Mouse (Mus musculus) spleen, adult 2 months (tissue): ENCODE data around the gene Irf8. TPM values are rescaled to one million over a fixed set of nuclear protein-coding genes. Genes with fewer than 3 reads are reported as not detected.

Experiments
- DNase-seq, 2 experiments: peaks; one replicate each; pipeline versions ENCODE4 v3.0.0 to v3.0.0-alpha.2; 2012 to 2021; ENCODE audit warnings: low spot score in 2 of 2, low read depth in 1 of 2
- H3K27ac ChIP-seq: fragments of 200-500 bp; 2 replicates; pipeline ENCODE4 v1.5.1; 2012; ENCODE audit warnings: low read length, inconsistent platforms; ENCODE audit not compliant: insufficient read depth
- H3K27me3 ChIP-seq: fragments of 200-500 bp; 2 replicates; pipeline ENCODE4 v1.6.1; 2012; ENCODE audit warnings: mild to moderate bottlenecking, moderate library complexity, low read length, inconsistent platforms; ENCODE audit not compliant: control insufficient read depth, insufficient read depth
- H3K36me3 ChIP-seq: fragments of 200-500 bp; 2 replicates; pipeline ENCODE4 v1.6.1; 2012; ENCODE audit warnings: mild to moderate bottlenecking, low read length, inconsistent platforms; ENCODE audit not compliant: control insufficient read depth, insufficient read depth
- H3K4me1 ChIP-seq: fragments of 200-500 bp; 2 replicates; pipeline ENCODE4 v1.6.1; 2011; ENCODE audit warnings: inconsistent platforms; ENCODE audit not compliant: control insufficient read depth, insufficient read depth, insufficient read length
- H3K4me3 ChIP-seq: fragments of 200-500 bp; 2 replicates; pipeline ENCODE4 v1.5.1; 2011; ENCODE audit warnings: mild to moderate bottlenecking, inconsistent platforms; ENCODE audit not compliant: insufficient read depth, insufficient read length; ENCODE audit errors: extremely low read depth
- CTCF ChIP-seq: fragments of 200-500 bp; IDR thresholded peaks from 2 replicates; pipeline ENCODE4 v1.5.1; 2011; ENCODE audit warnings: mild to moderate bottlenecking, inconsistent platforms; ENCODE audit not compliant: insufficient read depth, insufficient read length, insufficient replicate concordance; ENCODE audit errors: extremely low read depth
- POLR2A ChIP-seq: fragments of 200-500 bp; IDR thresholded peaks from 2 replicates; pipeline ENCODE4 v1.6.1; 2011; ENCODE audit warnings: low read depth, low read length, inconsistent platforms
- WGBS: fragments of 180-500 bp; shearing (Covaris S2); methylation state at CpG from one replicate; pipeline ENCODE4 v1.1.7; 2018; 5-methylcytosine and 5-hydroxymethylcytosine counted together
- polyA plus RNA-seq: library from polyadenylated mRNA; depleted of rRNA; stranded (reverse); fragments of >200 nt; gene quantifications from 2 replicates; pipeline ENCODE4 v1.2.3, GENCODE M21; 2012

Gene Irf8
- polyA plus RNA-seq, 1 experiment, result 255 TPM

DNA sequence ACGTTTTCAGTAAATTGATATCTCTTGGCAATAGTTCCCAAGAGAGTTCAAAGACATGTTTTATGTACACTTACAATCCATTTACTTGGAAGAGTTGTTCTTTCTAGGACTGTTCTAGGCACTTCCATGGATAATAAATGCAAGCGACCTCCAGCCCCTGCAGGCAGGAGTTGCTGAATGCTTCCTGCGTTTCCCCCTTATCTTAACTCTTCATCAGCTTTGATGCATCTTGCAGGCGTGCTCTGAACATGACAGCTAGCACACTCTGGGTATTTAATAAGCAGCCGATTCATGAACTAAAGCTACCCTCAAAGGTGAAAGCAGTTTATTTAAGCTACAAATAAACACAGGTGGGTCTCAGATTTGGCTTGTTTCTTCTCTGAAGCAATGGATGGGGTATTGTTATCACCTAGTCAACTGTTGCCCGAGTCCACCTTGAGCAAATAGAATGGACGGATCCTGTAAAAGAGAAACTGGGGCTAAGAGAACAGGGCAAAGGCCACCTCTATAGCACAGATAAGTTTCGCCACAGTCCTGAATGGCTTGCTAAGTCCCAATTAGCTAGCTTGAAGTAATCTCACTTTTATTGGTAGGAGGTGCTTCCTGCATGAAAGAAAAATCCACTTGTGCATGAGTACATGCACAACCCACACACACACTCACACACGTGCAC, 7.5 kb upstream of the Irf8 start:
- Histone ChIP-seq H3K27ac (no peak overlapping the region), H3K4me1 (peaks cover 12% of the 10 kb centered on the region; the same call in 1 of the 2 replicates), H3K36me3 (no peaks in the 10 kb centered on the region), H3K4me3 (no peak overlapping the region), H3K27me3 (no peaks in the 10 kb centered on the region)
- TF ChIP-seq POLR2A (no peak), CTCF (no peak)
- no peak for DNase-seq
- WGBS, result 81% methylated on average over 9 of the region's 9 CpGs

DNA sequence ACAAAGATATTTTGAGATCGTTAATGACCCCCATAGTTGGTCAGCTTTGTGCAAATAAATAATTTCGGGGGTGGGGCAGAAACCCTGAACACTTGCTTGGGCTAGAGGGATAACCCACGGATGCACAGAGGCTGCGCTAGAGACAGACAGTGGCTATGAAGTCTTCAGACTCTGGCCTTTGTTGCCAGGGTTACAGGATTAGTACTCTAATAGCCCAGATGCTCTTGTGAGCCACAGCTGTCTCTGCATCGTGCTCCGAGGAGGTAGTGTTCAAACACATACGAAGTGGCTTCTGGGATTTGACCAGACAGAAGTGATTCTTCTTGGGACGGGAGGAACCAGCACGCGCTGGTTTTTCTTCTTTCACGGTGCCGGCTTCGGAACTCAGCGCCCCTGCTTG, 4.6 kb upstream of the Irf8 start:
- no peak for DNase-seq
- 85% methylated on average over 14 of the region's 14 CpGs for WGBS
- Histone ChIP-seq H3K27me3 (no peaks in the 10 kb centered on the region), H3K4me1 (peaks cover 4% of the 10 kb centered on the region; the same call in 1 of the 2 replicates), H3K4me3 (no peak overlapping the region), H3K36me3 (no peaks in the 10 kb centered on the region), H3K27ac (no peak overlapping the region)
- no peak for TF ChIP-seq CTCF
- TF ChIP-seq POLR2A, result no peak

DNA sequence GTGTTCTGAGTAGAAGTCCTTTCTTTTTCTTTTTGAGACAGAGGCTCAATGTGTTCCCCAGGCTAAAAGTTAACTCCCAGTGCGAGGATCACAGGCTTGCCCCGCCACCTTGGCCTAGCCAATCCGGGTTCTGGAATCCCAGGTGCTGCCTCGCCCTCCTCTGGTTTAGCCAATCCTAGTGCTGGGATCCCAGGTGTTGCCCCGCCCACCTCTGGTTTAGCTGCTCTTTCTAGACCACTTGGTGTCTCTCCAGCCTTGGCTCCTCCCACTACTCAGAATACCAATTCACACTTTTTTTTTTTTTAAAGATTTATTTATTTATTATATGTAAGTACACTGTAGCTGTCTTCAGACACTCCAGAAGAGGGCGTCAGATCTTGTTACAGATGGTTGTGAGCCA, 4.1 kb upstream of the Irf8 start:
- no peak overlapping the region for H3K4me3 ChIP-seq
- no peak for TF ChIP-seq CTCF
- TF ChIP-seq POLR2A, result no peak
- DNase-seq, result no peak
- H3K27ac ChIP-seq, result no peak overlapping the region
- H3K27me3 ChIP-seq, result no peaks in the 10 kb centered on the region
- peaks cover 4% of the 10 kb centered on the region; the same call in 1 of the 2 replicates for H3K4me1 ChIP-seq
- H3K36me3 ChIP-seq, result no peaks in the 10 kb centered on the region
- 87% methylated on average over 6 of the region's 6 CpGs for WGBS

DNA sequence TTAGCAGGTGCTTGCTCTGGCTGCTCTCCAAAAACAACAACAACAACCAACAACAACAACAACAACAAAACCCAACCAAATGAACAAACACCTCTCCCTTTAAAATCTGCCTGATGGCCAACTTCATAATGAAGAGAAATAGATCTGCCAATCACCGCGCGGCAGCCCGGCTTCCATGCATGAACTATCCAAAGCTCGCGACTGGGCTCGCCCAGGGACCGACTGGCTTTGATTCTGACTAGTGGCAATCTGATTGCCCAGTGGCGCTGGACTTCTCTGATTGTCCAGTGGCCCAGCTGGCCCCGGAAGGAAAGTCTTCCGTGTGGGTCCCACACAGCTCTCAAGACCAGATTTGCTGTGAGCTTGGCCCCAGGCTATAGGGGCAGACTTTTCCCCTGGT, 328 bp downstream of the Irf8 start:
- Histone ChIP-seq H3K36me3 (peaks cover 29% of the 10 kb centered on the region), H3K4me1 (peaks cover 19% of the 10 kb centered on the region), H3K27me3 (no peaks in the 10 kb centered on the region), H3K27ac (peak overlapping the region; percentile 89), H3K4me3 (peak overlapping the region; percentile 64)
- WGBS, result 1% methylated on average over 11 of the region's 11 CpGs
- DNase-seq, result no peak
- no peak for TF ChIP-seq CTCF
- TF ChIP-seq POLR2A, result no peak

DNA sequence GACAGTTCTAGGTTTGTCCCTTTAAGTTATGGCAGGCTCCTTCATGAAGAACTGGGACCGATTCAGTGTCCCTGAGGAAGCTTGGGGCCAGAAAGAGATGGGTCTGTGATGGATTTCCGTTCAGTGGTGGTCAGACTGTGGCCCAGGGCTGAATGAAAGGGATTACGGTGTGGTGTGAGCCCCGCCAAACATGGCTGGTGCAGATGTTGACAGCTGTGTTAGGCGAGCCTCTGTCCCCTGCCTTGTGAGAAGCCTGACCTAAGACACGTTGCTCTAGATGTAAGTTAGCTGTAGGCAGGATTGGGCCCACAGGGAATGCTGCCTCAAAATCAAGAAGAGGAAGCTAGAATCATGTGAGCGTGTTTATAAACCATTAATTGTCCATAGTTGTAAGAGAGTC, 1.0 kb downstream of the Irf8 start:
- TF ChIP-seq CTCF (no peak), POLR2A (no peak)
- DNase-seq, result no peak
- 33% methylated on average over 7 of the region's 7 CpGs for WGBS
- peak overlapping the region; percentile 64 for H3K4me3 ChIP-seq
- H3K4me1 ChIP-seq, result peaks cover 24% of the 10 kb centered on the region
- peak overlapping the region; percentile 89 for H3K27ac ChIP-seq
- H3K27me3 ChIP-seq, result no peaks in the 10 kb centered on the region
- H3K36me3 ChIP-seq, result peaks cover 35% of the 10 kb centered on the region

DNA sequence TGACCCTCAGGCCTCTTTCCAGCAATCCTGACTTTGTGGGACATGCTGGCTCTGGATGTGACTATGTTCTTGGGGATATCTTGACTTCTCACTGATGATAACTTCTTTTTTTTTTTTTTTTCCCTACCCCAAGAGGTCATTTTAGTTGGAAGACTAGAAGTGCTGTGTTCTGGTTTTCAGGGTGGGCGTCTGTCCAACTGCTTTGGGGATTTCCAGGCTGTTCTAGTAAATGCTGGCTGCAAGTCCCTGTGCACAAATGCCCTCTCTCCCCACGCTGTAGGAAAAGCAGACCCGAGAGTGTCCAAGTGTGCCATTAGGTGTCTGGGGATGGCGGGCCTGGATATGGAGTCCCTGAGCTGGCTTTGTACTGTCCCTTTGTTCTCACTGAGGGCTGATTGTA, 2.6 kb downstream of the Irf8 start:
- no peaks in the 10 kb centered on the region for H3K27me3 ChIP-seq
- H3K27ac ChIP-seq, result peak overlapping the region; percentile 89
- DNase-seq, result no peak
- H3K36me3 ChIP-seq, result peaks cover 38% of the 10 kb centered on the region
- peak overlapping the region; percentile 64 for H3K4me3 ChIP-seq
- H3K4me1 ChIP-seq, result peaks cover 28% of the 10 kb centered on the region
- 71% methylated on average over 4 of the region's 4 CpGs for WGBS
- TF ChIP-seq CTCF (no peak), POLR2A (no peak)

DNA sequence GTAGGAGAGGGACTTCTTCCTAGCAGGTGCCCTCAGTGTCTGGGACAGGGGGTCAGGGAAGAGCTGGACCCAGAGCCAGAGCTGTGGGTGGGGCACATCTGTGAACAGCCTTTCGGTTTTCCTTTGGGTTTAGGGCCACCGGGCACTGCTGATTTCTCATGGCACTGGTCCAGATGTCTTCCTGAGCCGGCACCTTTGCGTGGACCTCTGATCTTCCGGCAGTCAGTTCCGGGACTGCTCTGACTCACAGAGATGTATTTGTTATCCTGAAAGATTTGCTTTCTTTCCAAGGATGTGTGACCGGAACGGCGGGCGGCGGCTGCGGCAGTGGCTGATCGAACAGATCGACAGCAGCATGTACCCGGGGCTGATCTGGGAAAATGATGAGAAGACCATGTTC, 3.4 kb downstream of the Irf8 start:
- DNase-seq, result no peak
- Histone ChIP-seq H3K36me3 (peaks cover 45% of the 10 kb centered on the region), H3K4me3 (peak overlapping the region; percentile 64; the same call in 1 of the 2 replicates), H3K4me1 (peaks cover 35% of the 10 kb centered on the region), H3K27me3 (no peaks in the 10 kb centered on the region), H3K27ac (peak overlapping the region; percentile 89)
- whole genome bisulfite sequencing, result 76% methylated on average over 15 of the region's 15 CpGs
- no peak for TF ChIP-seq CTCF
- no peak for TF ChIP-seq POLR2A
